Mouse (Mus musculus): Measurements from ENCODE around the gene Ptch2. TPM values are rescaled to one million over a fixed set of nuclear protein-coding genes. Genes with fewer than 3 reads are reported as not detected.

Ptch2 gene
- polyA plus RNA-seq, 1 experiment from 2014 or later: 0.51 TPM

- Histone ChIP-seq H3K4me2 (peak overlapping the region; percentile 81), H3K27ac (peak overlapping the region; percentile 88), H3K27me3 (no peaks in the 10 kb centered on the region), H3K9me3 (replicated peaks) (no peaks in the 10 kb centered on the region), H3K36me3 (peaks cover 68% of the 10 kb centered on the region), H3K9ac (peak overlapping the region; percentile 98), H3K4me1 (replicated peaks) (peaks cover 36% of the 10 kb centered on the region), H3K4me3 (replicated peaks) (peak overlapping the region; percentile 97)
- under 1% methylated on average over 39 of the region's 44 CpGs for WGBS (ENCODE audit: insufficient replicate concordance)
- no peak for ATAC-seq (ENCODE audit: low read depth)
- no peak for DNase-seq
Observed at GRCm38 (mm10) chr4:117155020-117155791, 59.3 kb downstream of the Ptch2 start.

GRCm38 (mm10) chr4:117155792-117156355, 60.0 kb downstream of the Ptch2 start, which contains the start of gene Rps8:
Gene Rps8 (minus strand): TSS chr4:117156243.
- peaks cover 36% of the 10 kb centered on the region for H3K4me1 ChIP-seq (replicated peaks)
- peak; percentile 81 for DNase-seq
- H3K36me3 ChIP-seq: peaks cover 68% of the 10 kb centered on the region
- no peaks in the 10 kb centered on the region for H3K9me3 ChIP-seq (replicated peaks)
- no peaks in the 10 kb centered on the region for H3K27me3 ChIP-seq
- ATAC-seq (ENCODE audit: low read depth): peak; percentile 87
- peak within 1 kb of the TSS; percentile 81 for H3K4me2 ChIP-seq
- H3K9ac ChIP-seq: peak within 1 kb of the TSS; percentile 98
- peak within 1 kb of the TSS; percentile 97 for H3K4me3 ChIP-seq (replicated peaks)
- WGBS (ENCODE audit: insufficient replicate concordance): under 1% methylated on average over 52 of the region's 52 CpGs
- H3K27ac ChIP-seq: peak within 1 kb of the TSS; percentile 88

GRCm38 (mm10) chr4:117156372-117156771, 60.5 kb downstream of the Ptch2 start:
- Histone ChIP-seq H3K27me3 (no peaks in the 10 kb centered on the region), H3K9ac (peak overlapping the region; percentile 98), H3K27ac (peak overlapping the region; percentile 88), H3K4me3 (replicated peaks) (peak overlapping the region; percentile 97), H3K36me3 (peaks cover 68% of the 10 kb centered on the region), H3K9me3 (replicated peaks) (no peaks in the 10 kb centered on the region), H3K4me2 (peak overlapping the region; percentile 81), H3K4me1 (replicated peaks) (peaks cover 36% of the 10 kb centered on the region)
- DNase-seq (no peak), ATAC-seq (ENCODE audit: low read depth) (no peak)
- 23% methylated on average over 6 of the region's 6 CpGs for WGBS (ENCODE audit: insufficient replicate concordance)

- Histone ChIP-seq H3K9me3 (replicated peaks) (no peaks in the 10 kb centered on the region), H3K9ac (no peak overlapping the region), H3K27me3 (no peaks in the 10 kb centered on the region), H3K4me1 (replicated peaks) (peaks cover 10% of the 10 kb centered on the region), H3K36me3 (peaks cover 69% of the 10 kb centered on the region), H3K4me3 (replicated peaks) (no peak overlapping the region), H3K4me2 (no peak overlapping the region), H3K27ac (no peak overlapping the region)
- 82% methylated on average over 10 of the region's 10 CpGs for WGBS (ENCODE audit: insufficient replicate concordance)
- ATAC-seq (ENCODE audit: low read depth) (no peak), DNase-seq (no peak)
Observed at GRCm38 (mm10) chr4:117159666-117160065, 63.8 kb downstream of the Ptch2 start.

GRCm38 (mm10) chr4:117161183-117161582, 65.3 kb downstream of the Ptch2 start:
- no peaks in the 10 kb centered on the region for H3K27me3 ChIP-seq
- no peak overlapping the region for H3K4me3 ChIP-seq (replicated peaks)
- DNase-seq: no peak
- ATAC-seq (ENCODE audit: low read depth): no peak
- H3K4me1 ChIP-seq (replicated peaks): peaks cover 5% of the 10 kb centered on the region
- H3K27ac ChIP-seq: no peak overlapping the region
- no peak overlapping the region for H3K4me2 ChIP-seq
- 80% methylated on average over 4 of the region's 4 CpGs for WGBS (ENCODE audit: insufficient replicate concordance)
- no peaks in the 10 kb centered on the region for H3K9me3 ChIP-seq (replicated peaks)
- H3K9ac ChIP-seq: no peak overlapping the region
- peaks cover 77% of the 10 kb centered on the region for H3K36me3 ChIP-seq

Small RNAs within 50 kb of the gene (microRNA-seq; reads per million reads assigned to microRNA genes)
- not detected for gene Gm22398

Other genes starting within 250 kb of the Ptch2 start
- 0.05 and 0.06 TPM in 2 replicates for gene Zswim5, start 218.7 kb upstream of the Ptch2 start, polyA plus RNA-seq (2015; fragmentation: Nextera tagmentation; extraction: Ambion mirVana)
- gene Urod, start 101.7 kb upstream of the Ptch2 start, polyA plus RNA-seq (2015; fragmentation: Nextera tagmentation; extraction: Ambion mirVana): 558 and 568 TPM in 2 replicates
- gene Hectd3, start 100.8 kb upstream of the Ptch2 start, polyA plus RNA-seq (2015; fragmentation: Nextera tagmentation; extraction: Ambion mirVana): 7.8 and 7.9 TPM in 2 replicates
- gene Eif2b3, start 76.7 kb upstream of the Ptch2 start, polyA plus RNA-seq (2015; fragmentation: Nextera tagmentation; extraction: Ambion mirVana): 46.4 and 49.8 TPM in 2 replicates
- gene Btbd19, start 29.6 kb downstream of the Ptch2 start, polyA plus RNA-seq (2015; fragmentation: Nextera tagmentation; extraction: Ambion mirVana): 5.5 and 5.6 TPM in 2 replicates
- gene Tctex1d4, start 30.7 kb downstream of the Ptch2 start, polyA plus RNA-seq (2015; fragmentation: Nextera tagmentation; extraction: Ambion mirVana): not detected in 2 replicates
- gene Plk3, start 37.9 kb downstream of the Ptch2 start, polyA plus RNA-seq (2015; fragmentation: Nextera tagmentation; extraction: Ambion mirVana): 1.2 and 1.3 TPM in 2 replicates
- gene Rps8, start 60.2 kb downstream of the Ptch2 start, polyA plus RNA-seq (2015; fragmentation: Nextera tagmentation; extraction: Ambion mirVana): 877 and 919 TPM in 2 replicates
- 35.8 and 43.1 TPM in 2 replicates for gene Kif2c, start 86.6 kb downstream of the Ptch2 start, polyA plus RNA-seq (2015; fragmentation: Nextera tagmentation; extraction: Ambion mirVana)
- gene Tmem53, start 155.9 kb downstream of the Ptch2 start, polyA plus RNA-seq (2015; fragmentation: Nextera tagmentation; extraction: Ambion mirVana): 3.5 and 3.6 TPM in 2 replicates
- gene Armh1, start 156.1 kb downstream of the Ptch2 start, polyA plus RNA-seq (2015; fragmentation: Nextera tagmentation; extraction: Ambion mirVana): not detected in 2 replicates

Data from liver, embryonic 13.5 days (tissue).